Mouse (Mus musculus) heart, postnatal 4 days (tissue): Measurements from ENCODE around the gene Tbc1d13. TPM values are rescaled to one million over a fixed set of nuclear protein-coding genes. Genes with fewer than 3 reads are reported as not detected.
"Not testable (repeated sequence)": the region's sequence is repeated elsewhere in the genome, so short reads cannot be mapped to it uniquely, and the experiment has no call there.

Experiments used
- DNase-seq: peaks from one replicate; pipeline ENCODE4 v3.0.0; 2021
- total RNA-seq, 2 experiments: library from RNA; stranded (reverse); gene quantifications; 2 replicates each; pipeline ENCODE4 v1.2.3; 2021

Tbc1d13 gene
- total RNA-seq, 2 experiments from 2014 or later = 23.9 to 27.4 TPM

- not testable (repeated sequence) for DNase-seq
Measured at GRCm38 (mm10) chr2:30178711-30179110, 45.2 kb downstream of the Tbc1d13 start.

- no peak for DNase-seq
Measured at GRCm38 (mm10) chr2:30182424-30182823, 48.9 kb downstream of the Tbc1d13 start.

GRCm38 (mm10) chr2:30183721-30184120 is 50.2 kb downstream of the Tbc1d13 start:
- DNase-seq = no peak

- no peak for DNase-seq
Measured at GRCm38 (mm10) chr2:30185276-30185675, 51.7 kb downstream of the Tbc1d13 start.

- DNase-seq = no peak
Measured at GRCm38 (mm10) chr2:30185681-30186080, 52.1 kb downstream of the Tbc1d13 start.

- DNase-seq = no peak
Measured at GRCm38 (mm10) chr2:30191790-30192580, 58.4 kb downstream of the Tbc1d13 start.

GRCm38 (mm10) chr2:30194656-30195055 is 61.1 kb downstream of the Tbc1d13 start:
- DNase-seq = no peak

- DNase-seq = no peak
Measured at GRCm38 (mm10) chr2:30198021-30198420, 64.5 kb downstream of the Tbc1d13 start.

GRCm38 (mm10) chr2:30199984-30200383 is 66.4 kb downstream of the Tbc1d13 start:
- no peak for DNase-seq

- DNase-seq = no peak
Measured at GRCm38 (mm10) chr2:30200388-30200925, 66.9 kb downstream of the Tbc1d13 start.

Other genes with a start within 250 kb of the Tbc1d13 start
- 10 to 100 TPM; 44.8 to 52.4 TPM for gene Odf2, start 244.5 kb upstream of the Tbc1d13 start, total RNA-seq
- gene Gle1, start 198.3 kb upstream of the Tbc1d13 start, total RNA-seq = 10 to 100 TPM; 25.9 to 26.8 TPM
- gene Sptan1, start 168.2 kb upstream of the Tbc1d13 start, total RNA-seq = 100 to 1,000 TPM; 370 to 371 TPM
- 10 to 100 TPM; 15.2 to 15.8 TPM for gene Wdr34, start 84.9 kb upstream of the Tbc1d13 start, total RNA-seq
- 100 to 1,000 TPM; 174 to 185 TPM for gene Set, start 76.4 kb upstream of the Tbc1d13 start, total RNA-seq
- gene Pkn3, start 56.1 kb upstream of the Tbc1d13 start, total RNA-seq = 10 to 100 TPM; 15.3 to 17.9 TPM
- gene Zdhhc12, start 40.1 kb upstream of the Tbc1d13 start, total RNA-seq = 10 to 100 TPM in 1 of 2 experiments, 1 to 10 TPM in 1; 7.8 to 10.6 TPM
- gene Zer1, start 9.2 kb upstream of the Tbc1d13 start, total RNA-seq = 10 to 100 TPM; 24.3 to 24.9 TPM
- gene Endog, start 37.7 kb downstream of the Tbc1d13 start, total RNA-seq = 10 to 100 TPM; 44.4 to 48.9 TPM
- 10 to 100 TPM in 1 of 2 experiments, 1 to 10 TPM in 1; 8.4 to 10.7 TPM for gene Spout1, start 44.7 kb downstream of the Tbc1d13 start, total RNA-seq
- gene Kyat1, start 72.1 kb downstream of the Tbc1d13 start, total RNA-seq = 10 to 100 TPM; 33.3 to 35.3 TPM
- 10 to 100 TPM; 56.3 to 59.2 TPM for gene Lrrc8a, start 104.0 kb downstream of the Tbc1d13 start, total RNA-seq
- gene Gm28035, start 106.8 kb downstream of the Tbc1d13 start, total RNA-seq = 1 to 10 TPM in 1 of 2 experiments, under 1 TPM in 1; 0.88 to 1.5 TPM
- gene Phyhd1, start 132.5 kb downstream of the Tbc1d13 start, total RNA-seq = 10 to 100 TPM; 20.6 to 26.0 TPM
- gene Gm28038, start 147.3 kb downstream of the Tbc1d13 start, total RNA-seq = 1 to 10 TPM in 1 of 2 experiments, not detected in 1; 4.6 TPM
- 10 to 100 TPM; 23.6 to 23.7 TPM for gene Dolk, start 152.6 kb downstream of the Tbc1d13 start, total RNA-seq
- gene Nup188, start 152.7 kb downstream of the Tbc1d13 start, total RNA-seq = 10 to 100 TPM; 28.0 to 34.5 TPM
- gene Sh3glb2, start 225.6 kb downstream of the Tbc1d13 start, total RNA-seq = 10 to 100 TPM; 72.7 to 73.7 TPM
- 10 to 100 TPM; 52.4 to 63.5 TPM for gene Miga2, start 230.5 kb downstream of the Tbc1d13 start, total RNA-seq